Mouse (Mus musculus): Measurements from ENCODE around the gene Steap3.

Gene Steap3

DNA sequence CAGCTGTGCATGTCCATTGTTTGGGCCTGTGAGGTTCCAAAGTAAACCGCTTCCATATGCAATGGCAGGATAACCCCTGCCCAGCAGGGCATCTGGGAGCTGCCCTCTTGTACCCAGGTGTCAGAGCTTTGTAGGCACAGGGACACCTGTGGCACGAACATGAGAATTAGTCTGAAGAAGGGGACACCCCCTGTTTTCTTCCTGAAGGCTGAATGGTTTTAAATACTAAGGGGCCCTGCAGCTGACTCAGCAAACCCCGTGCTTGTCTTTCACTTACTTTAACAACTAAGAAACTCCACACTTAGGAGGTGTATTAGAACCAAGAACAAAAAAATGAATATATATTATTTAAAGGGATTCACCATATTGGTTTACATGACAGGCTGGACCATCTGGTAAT lies 74.4 kb downstream of the Steap3 start:
- no peak for DNase-seq (ENCODE audit: low spot score)

- peak; percentile 87 for DNase-seq (ENCODE audit: low spot score)
Observed at GRCm38 (mm10) chr1:120197189-120197588, 75.3 kb downstream of the Steap3 start.

- no peak for DNase-seq (ENCODE audit: low spot score)
Observed at GRCm38 (mm10) chr1:120196724-120197123, 75.8 kb downstream of the Steap3 start.

DNA sequence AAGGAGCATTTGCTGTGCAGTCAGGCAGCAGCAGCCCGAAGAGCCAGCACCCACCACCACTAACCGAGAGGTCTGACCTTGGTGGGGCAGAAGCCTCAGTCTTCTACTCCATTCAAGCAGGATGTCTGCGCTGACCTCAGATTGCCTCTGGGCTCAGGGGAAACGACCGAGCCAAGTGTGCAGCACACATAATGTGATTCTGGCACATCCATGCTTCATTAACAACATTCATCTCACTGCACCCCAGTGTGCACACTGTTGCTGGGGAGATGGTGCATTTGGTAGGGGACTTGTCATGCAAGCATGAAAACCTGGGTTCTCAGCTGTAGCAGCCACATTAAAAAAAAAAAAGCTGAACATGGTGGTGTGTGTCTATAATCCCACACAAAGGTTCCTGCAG lies 76.6 kb downstream of the Steap3 start:
- no peak for DNase-seq (ENCODE audit: low spot score)

DNA sequence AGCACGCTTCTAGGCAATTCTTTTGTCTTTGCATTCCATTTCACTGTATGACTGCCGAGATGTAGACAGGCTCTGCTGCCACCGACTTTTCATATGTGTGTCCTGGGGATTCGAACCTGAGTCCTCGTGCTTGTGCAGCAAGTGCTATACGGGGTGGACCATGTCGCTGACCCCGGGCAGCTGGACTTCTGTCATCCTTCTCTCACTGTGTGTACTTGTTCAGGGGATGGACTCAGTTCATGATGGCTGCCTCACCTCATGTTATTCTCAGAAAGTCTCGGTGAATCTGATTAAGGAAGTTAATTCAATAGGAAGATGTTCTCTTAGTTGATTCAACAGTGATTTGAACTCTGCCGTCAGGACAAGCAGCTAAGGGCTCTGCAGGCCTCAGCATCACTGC lies 78.9 kb downstream of the Steap3 start:
- no peak for DNase-seq (ENCODE audit: low spot score)

GRCm38 (mm10) chr1:120192321-120192720 lies 80.2 kb downstream of the Steap3 start:
- no peak for DNase-seq (ENCODE audit: low spot score)

DNA sequence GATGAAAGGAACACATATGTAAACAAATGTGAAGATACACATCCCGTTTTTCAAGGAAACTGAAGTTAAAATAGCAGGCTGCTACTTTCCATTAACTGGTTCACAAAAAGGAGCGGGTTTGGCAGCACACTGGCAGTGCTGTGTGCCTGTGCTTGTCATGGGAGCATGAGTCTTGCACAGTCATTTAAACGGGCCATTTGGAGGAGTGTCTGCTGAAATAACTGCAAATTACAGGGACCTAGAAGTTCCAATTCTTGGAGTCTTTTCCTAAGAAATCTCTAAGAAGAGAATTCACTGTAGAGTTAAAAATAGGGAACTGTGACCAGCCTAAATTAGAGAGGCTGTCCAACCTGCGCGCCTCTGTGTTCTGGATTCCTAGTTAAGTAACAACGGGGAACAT lies 81.6 kb downstream of the Steap3 start:
- no peak for DNase-seq (ENCODE audit: low spot score)

DNA sequence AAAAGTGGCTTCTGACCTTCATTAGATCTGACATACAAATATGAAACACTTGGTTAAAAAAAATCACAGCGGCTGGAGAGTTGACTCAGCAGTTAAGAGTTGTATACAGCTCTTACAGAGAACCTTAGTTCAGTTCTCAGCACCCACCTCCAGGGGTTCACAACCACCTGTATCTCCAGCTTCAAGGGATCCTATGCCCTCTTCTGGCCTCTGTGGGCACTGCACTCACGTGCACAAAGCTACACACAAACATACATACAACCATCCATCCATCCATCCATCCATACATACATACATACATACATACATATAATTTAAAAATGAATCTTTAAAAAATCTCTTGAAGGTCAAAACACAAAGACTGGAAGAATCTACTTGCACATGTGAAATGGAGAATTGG lies 82.2 kb downstream of the Steap3 start:
- no peak for DNase-seq (ENCODE audit: low spot score)

- DNase-seq (ENCODE audit: low spot score): no peak
Observed at GRCm38 (mm10) chr1:120189206-120189605, 83.3 kb downstream of the Steap3 start.

DNA sequence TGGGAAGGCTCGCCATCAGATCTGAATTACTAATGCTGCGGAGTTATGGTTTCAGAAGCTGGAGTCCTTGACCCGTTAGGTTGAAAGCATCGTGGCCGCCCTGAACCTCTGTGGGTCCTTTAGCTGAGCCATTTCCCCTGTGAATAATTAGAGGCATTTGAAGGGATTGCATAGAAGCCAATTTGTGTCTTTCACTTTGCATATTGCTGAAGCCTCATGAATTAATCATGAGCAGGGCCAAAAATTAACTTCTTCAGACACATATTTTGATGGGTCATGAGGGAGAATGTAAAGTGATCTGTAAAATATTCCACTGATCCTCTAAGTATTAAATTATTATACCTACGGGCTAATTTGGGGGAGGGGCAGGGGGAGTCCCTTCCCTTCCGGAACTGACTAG lies 85.4 kb downstream of the Steap3 start:
- DNase-seq (ENCODE audit: low spot score): no peak

- no peak for DNase-seq (ENCODE audit: low spot score)
Observed at GRCm38 (mm10) chr1:120186655-120187054, 85.8 kb downstream of the Steap3 start.

DNA sequence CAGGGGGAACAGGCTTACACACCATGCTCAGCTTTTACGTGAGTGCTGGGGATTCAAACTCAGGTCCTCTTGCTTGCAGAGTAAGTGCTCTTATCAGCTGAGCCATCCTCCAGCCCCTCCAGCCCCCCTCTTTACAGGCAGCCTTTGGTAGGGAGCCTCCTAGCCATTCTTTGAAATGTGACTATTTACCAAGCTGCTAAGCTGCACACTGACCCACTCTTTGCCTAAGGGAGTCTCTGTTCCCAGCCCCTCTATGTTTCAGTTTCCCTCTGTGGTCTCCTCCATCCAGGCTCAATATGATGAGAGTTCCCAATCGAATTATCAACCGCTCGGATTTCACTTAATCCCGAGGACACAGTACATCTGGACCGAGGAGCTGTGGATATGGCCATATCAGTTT lies 86.3 kb downstream of the Steap3 start:
- no peak for DNase-seq (ENCODE audit: low spot score)

GRCm38 (mm10) chr1:120177141-120177540 lies 95.4 kb downstream of the Steap3 start:
- DNase-seq (ENCODE audit: low spot score): no peak

- DNase-seq (ENCODE audit: low spot score): no peak
Observed at GRCm38 (mm10) chr1:120176313-120176712, 96.2 kb downstream of the Steap3 start.

DNA sequence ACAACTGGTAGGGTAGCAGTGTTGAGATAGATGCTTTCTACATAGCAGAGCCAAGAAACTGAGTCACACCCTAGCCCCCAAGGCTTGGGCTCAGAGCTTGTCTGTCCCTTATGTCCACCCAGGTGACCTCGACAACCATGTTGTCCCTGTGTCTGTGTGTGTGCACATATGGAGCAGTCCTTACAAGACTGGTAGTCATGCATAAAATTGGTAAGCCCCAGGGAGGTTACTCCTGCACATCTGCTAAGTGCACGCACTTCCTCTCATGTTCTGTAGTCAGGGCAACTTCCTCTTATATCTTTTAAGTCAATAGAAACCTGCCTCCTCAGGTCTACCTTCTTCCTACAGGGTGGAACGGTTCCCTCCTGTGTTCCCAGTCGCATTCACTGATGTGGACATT lies 97.5 kb downstream of the Steap3 start:
- DNase-seq (ENCODE audit: low spot score): no peak

GRCm38 (mm10) chr1:120171819-120172521 lies 100.5 kb downstream of the Steap3 start:
- no peak for DNase-seq (ENCODE audit: low spot score)

DNA sequence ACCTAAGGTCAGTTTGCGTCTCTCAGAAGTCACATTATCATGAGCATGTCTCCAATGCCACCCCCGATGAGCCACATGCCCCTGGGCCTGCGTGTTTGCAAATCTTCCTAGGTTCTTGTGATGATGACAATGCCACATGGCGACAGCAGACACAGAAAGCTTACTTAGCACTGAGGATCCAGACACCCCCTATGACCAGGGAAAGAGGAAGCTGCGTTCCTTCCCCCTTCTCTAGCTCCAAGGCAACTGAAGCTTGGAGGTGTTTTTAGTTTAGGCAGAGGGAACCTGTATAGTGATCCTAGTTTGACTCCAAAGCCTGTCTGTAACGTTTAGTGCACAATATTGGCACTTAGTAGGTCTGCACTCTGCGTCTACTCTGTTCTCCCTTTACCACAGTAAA lies 102.2 kb downstream of the Steap3 start:
- no peak for DNase-seq (ENCODE audit: low spot score)

- DNase-seq (ENCODE audit: low spot score): no peak
Observed at GRCm38 (mm10) chr1:120168674-120169073, 103.8 kb downstream of the Steap3 start.

DNA sequence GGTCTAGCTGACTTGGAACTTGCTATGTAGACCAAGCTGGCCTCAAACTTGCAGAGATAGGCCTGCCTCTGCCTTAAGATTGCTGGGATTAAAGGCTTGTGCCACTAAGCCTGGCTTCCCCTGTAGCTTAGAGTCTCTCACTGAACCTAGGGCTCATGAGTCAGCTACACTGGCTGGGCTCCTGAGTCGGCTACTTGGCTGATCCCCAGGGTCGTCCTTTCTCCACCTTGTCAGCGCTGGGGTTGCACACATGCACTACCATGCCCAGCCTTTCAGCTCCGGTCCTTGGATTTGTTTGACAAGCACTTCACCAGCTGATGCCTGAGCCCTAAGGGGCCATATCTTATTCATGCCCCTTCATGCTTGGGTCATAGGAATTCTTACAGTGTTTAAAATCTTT lies 104.5 kb downstream of the Steap3 start:
- no peak for DNase-seq (ENCODE audit: low spot score)

DNA sequence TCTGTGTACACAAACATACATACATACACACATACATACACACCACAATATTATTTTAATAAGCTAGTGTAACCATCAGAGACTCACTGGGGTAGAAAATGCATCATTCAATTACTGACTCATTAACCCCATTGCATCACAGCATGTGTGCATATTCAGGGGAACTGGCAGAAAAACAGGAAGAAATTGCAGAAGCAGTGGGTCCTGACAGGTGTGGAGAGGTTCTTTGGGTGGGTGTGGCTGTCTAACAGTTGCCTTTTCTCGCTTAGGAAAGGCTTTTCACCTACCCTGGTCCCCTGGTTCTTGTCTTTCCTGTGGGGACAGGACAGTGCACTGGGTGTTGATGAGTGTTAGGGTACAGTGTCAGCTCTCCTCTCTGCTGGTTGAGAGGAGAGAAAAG lies 109.9 kb downstream of the Steap3 start:
- DNase-seq (ENCODE audit: low spot score): no peak

DNA sequence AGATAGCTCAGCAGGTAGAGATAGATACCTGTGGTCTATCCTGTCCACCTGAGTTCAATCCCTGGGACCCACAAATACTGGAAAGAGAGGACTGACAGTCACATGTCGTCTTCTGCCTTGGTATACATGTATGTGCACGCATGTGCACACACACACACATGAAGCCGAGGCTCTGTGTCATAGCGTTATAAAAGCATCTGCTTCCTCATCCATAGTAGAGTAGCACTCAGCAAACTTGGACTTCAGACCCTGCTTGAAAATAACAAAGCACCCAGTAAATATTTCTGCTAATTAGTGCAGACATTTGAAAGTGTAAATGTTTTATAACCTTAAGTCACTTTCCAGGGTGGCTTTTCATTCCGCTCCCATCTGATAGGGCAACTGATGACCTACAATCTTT lies 111.0 kb downstream of the Steap3 start:
- no peak for DNase-seq (ENCODE audit: low spot score)

- no peak for DNase-seq (ENCODE audit: low spot score)
Observed at GRCm38 (mm10) chr1:120158474-120159127, 113.9 kb downstream of the Steap3 start.

GRCm38 (mm10) chr1:120155325-120155724 lies 117.2 kb downstream of the Steap3 start:
- DNase-seq (ENCODE audit: low spot score): no peak

DNA sequence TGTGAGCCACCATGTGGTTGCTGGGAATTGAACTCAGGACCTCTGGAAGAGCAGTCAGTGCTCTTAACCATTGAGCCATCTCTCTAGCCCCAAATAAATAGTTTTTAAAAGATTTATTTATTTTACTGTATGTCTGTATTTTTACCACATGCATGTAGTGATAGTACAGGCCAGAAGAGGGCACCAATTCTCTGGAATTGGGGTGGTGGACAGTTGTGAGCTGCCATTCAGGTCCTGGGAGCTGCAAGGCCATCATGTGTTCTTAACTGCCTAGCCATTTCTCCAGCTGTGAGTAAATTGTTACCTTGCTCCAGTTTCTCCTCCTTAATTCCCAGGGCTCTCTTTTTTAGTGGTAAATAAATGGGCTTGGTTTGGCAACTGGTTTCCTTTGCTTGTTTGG lies 118.3 kb downstream of the Steap3 start:
- DNase-seq (ENCODE audit: low spot score): peak; percentile 57

Data from testis, postnatal 10 days (tissue).